Mouse (Mus musculus): ENCODE results near the gene Noc4l.

Gene Noc4l

DNA sequence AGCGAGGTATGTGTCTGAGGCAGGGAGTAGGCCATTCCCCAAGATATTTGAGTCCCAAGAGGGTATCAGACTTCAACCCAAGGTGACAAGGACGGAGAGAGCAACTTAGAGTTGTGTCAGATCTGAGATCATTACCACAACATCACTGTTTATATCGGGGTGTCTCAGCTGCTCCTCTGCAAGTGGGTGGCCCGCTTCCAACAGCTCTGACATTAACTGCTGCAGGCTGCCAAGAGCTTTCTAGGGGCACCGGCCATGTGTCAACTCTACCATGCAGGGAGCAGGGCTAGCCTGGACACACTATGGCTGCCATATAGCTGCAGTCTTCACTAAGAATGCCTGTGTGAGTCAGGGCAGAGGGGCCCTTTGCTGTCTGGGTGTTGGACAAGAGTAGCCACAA lies 43.3 kb downstream of the Noc4l start:
- in situ Hi-C loops (cut with MseI, MboI) = no loop called here

DNA sequence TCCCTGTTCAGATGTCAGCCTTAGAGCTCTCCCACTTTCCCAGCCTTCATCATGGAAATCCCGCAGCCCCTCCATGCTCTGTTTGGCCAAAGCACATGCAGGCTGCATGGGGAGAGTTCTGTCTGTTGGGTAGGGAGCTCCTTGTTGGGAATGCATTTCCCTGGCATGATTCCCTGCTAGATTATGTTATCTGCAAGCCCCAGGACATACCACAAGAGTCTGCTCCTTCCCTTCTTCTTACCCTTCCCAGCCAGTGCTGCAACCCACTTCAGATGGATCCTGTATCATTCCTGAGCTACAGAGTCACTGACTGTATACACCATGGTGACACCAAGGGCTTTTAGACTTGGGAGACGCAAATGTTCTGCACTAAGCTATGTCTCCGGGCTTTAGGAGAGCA lies 43.8 kb downstream of the Noc4l start:
- in situ Hi-C loops (cut with MseI, MboI) = no loop called here

- in situ Hi-C loops (cut with MseI, MboI) = no loop called here
These were observed 44.3 kb downstream of the Noc4l start for GRCm38 (mm10) chr5:110608941-110609340.

DNA sequence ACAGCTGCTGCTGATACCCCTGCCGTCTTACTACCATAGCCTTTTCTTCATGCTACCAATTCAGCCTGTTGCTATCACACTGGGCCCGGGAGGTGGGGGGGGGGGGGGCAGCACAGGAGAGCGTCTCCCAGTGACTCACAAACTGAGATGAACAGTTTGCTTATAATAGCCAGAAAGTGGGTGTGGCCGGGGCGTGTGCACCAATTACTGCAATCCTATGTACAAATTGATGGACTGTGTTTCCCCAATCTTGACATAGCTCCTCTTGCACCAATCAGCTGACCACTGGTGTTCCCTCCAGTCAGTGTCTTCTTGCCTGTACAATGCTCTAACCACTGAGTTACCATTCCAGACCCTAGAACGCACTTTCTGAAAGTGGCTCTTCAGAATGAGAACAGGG lies 44.9 kb downstream of the Noc4l start:
- in situ Hi-C loops (cut with MseI, MboI) = no loop called here

DNA sequence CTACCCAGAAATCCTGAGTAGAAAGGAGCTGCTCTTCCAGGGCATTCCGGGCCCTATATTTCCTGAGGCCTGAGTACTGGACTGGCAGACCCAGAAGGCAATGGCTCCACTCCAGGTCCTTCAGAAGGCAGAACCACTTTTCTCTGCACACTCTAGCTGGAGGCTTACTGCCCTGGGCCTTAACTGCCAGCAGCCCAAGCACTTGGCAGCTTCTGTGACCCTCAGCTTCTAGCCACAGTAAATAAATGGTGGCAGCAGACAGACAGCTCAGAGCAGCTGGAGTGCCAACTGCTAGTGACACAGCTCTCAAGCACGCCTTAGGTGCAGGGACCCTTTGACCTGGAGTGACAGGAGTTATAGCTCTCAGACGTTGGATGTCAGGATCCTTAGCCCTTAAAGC lies 45.5 kb downstream of the Noc4l start:
- in situ Hi-C loops (cut with MseI, MboI) = no loop called here

DNA sequence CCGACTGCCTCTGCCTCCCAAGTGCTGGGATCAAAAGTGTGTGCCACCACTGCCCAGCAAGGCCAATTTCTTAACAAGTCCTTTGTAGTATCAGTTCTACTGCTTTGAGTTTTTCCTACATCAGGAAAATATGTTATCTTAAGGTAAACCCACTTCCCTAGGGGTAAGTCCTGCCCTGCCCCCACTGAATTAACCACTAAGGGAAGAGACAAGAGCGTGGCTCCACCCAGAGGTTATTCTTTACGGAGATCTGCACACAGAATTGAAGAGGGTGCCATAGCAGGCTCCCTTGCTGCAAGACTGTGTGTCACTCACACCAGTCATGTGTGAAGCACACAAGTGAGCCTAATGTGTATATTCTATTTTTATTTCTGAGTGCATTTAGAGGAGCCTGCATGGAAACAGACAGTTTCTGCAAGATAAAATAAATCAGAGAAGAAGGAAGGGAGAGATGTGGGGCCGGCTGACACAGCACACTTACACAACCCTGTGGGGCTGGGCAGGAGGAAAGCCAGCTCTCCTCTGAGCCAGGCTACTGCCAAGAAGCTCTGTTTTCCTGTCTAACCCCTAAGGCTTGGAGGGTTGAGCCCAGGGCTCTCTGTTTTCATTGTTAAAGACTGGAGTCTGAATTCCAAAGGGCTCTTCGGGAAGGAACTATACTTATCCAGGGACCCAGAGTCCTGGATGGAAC lies 47.5 kb downstream of the Noc4l start:
- in situ Hi-C loops (cut with MseI, MboI) = no loop called here

- in situ Hi-C loops (cut with MseI, MboI) = no loop called here
These were observed 48.9 kb downstream of the Noc4l start for GRCm38 (mm10) chr5:110604311-110604710.

- in situ Hi-C loops (cut with MseI, MboI) = no loop called here
These were observed 50.1 kb downstream of the Noc4l start for GRCm38 (mm10) chr5:110603016-110603685.
